Comparison of ENCODE assay signal across 8 mouse cellular contexts in the genomic region with DNA sequence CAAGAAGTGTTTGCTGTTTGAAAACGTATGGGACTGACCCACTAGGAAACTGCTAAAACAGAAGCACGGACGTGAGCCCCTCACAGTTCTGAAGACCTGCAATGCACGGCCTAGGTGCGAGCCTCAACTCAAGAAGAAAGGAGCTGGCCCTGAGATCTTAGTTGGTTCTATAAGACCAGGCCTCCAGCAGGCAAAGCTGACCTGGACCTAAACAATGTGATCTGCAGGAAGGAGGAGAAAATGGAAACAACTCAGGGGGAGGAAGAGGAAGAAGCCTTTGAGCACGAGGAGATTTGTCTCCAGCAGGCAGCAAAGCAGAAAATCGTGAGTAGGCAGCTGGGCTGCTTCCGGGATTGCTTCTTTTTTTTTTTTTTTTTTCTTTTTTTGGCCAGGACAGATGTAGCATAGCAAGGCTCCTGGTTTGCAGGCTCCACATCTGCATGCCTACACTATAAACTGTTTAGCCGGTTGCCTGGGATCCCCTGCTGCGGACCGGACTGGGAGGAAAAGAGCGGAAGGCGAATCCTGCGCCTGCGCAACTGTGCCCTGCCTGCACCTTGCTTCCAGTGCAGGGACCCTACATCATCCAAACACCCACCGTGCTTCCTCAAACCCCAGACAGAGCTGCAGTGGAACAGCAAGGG. TPM values are rescaled to one million over a fixed set of nuclear protein-coding genes. Genes with fewer than 3 reads are reported as not detected.
DNase-seq lines count a peak whose midpoint lies in the region; ATAC-seq lines count a peak whose summit lies in the region.

No protein-coding gene starts in this region.

- 60% methylated on average over 16 of the region's 16 CpGs for WGBS in midbrain, embryonic 14.5 days
- WGBS in midbrain, embryonic 15.5 days: 63% methylated on average over 16 of the region's 16 CpGs
- WGBS in limb, embryonic 13.5 days: 55% methylated on average over 16 of the region's 16 CpGs
- WGBS in stomach, embryonic 16.5 days: 45% methylated on average over 16 of the region's 16 CpGs

- no peak overlapping the region for H3K4me3 ChIP-seq in midbrain, embryonic 14.5 days (replicated peaks; ENCODE audit: low read depth, low read length)
- H3K4me3 ChIP-seq in midbrain, embryonic 15.5 days: no peak overlapping the region
- H3K4me3 ChIP-seq in limb, embryonic 13.5 days: no peak overlapping the region
- H3K4me3 ChIP-seq in stomach, embryonic 16.5 days (replicated peaks; ENCODE audit: low read length): no peak overlapping the region

- H3K4me1 ChIP-seq in midbrain, embryonic 14.5 days (ENCODE audit: control insufficient read depth, insufficient read depth, low read length): no peaks in the 10 kb centered on the region
- H3K4me1 ChIP-seq in midbrain, embryonic 15.5 days: no peaks in the 10 kb centered on the region
- H3K4me1 ChIP-seq in limb, embryonic 13.5 days: peaks cover 4% of the 10 kb centered on the region; the same call in 1 of the 2 replicates
- peaks cover 10% of the 10 kb centered on the region for H3K4me1 ChIP-seq in stomach, embryonic 16.5 days (ENCODE audit: control insufficient read depth, insufficient read depth, low read length)

- ATAC-seq in CD4-positive, CD25-positive, alpha-beta regulatory T cell, adult 4 months: no peak
- no peak for ATAC-seq in midbrain, embryonic 14.5 days (ENCODE audit: low FRiP score, low TSS enrichment)
- ATAC-seq in midbrain, embryonic 15.5 days (replicated peaks): no peak
- peak; percentile 61; the same call in 1 of the 2 replicates for ATAC-seq in limb, embryonic 13.5 days (ENCODE audit: low FRiP score, low read depth)
- ATAC-seq in stomach, embryonic 16.5 days (ENCODE audit: insufficient read depth, low FRiP score): peak; percentile 31; the same call in 1 of the 2 replicates

- H3K36me3 ChIP-seq in midbrain, embryonic 14.5 days (ENCODE audit: control insufficient read depth, insufficient read depth, low read length): no peaks in the 10 kb centered on the region
- H3K36me3 ChIP-seq in midbrain, embryonic 15.5 days (replicated peaks): no peaks in the 10 kb centered on the region
- no peaks in the 10 kb centered on the region for H3K36me3 ChIP-seq in limb, embryonic 13.5 days
- H3K36me3 ChIP-seq in stomach, embryonic 16.5 days (ENCODE audit: control insufficient read depth, insufficient read depth, low read length): no peaks in the 10 kb centered on the region

- no peaks in the 10 kb centered on the region for H3K9me3 ChIP-seq in midbrain, embryonic 14.5 days (ENCODE audit: control insufficient read depth, low read length)
- H3K9me3 ChIP-seq in midbrain, embryonic 15.5 days: no peaks in the 10 kb centered on the region
- H3K9me3 ChIP-seq in limb, embryonic 13.5 days: no peaks in the 10 kb centered on the region
- no peaks in the 10 kb centered on the region for H3K9me3 ChIP-seq in stomach, embryonic 16.5 days (replicated peaks; ENCODE audit: control insufficient read depth, low read length)

- H3K27ac ChIP-seq in midbrain, embryonic 14.5 days (replicated peaks; ENCODE audit: low read depth, low read length): no peak overlapping the region
- no peak overlapping the region for H3K27ac ChIP-seq in midbrain, embryonic 15.5 days
- H3K27ac ChIP-seq in limb, embryonic 13.5 days: 0 out of 2 replicates have a peak overlapping the region, but pooled peaks have one; percentile 39
- H3K27ac ChIP-seq in stomach, embryonic 16.5 days (ENCODE audit: low read length): peak overlapping the region; percentile 81

- H3K4me2 ChIP-seq in midbrain, embryonic 14.5 days (ENCODE audit: low read length): no peak overlapping the region
- no peak overlapping the region for H3K4me2 ChIP-seq in midbrain, embryonic 15.5 days
- H3K4me2 ChIP-seq in limb, embryonic 13.5 days (replicated peaks): no peak overlapping the region
- peak overlapping the region; percentile 27; the same call in 1 of the 2 replicates for H3K4me2 ChIP-seq in stomach, embryonic 16.5 days (ENCODE audit: low read depth, low read length)

- H3K9ac ChIP-seq in midbrain, embryonic 14.5 days (replicated peaks; ENCODE audit: low read length): no peak overlapping the region
- H3K9ac ChIP-seq in midbrain, embryonic 15.5 days: no peak overlapping the region
- no peak overlapping the region for H3K9ac ChIP-seq in limb, embryonic 13.5 days
- peak overlapping the region; percentile 42; the same call in 1 of the 2 replicates for H3K9ac ChIP-seq in stomach, embryonic 16.5 days (ENCODE audit: low read length)

- peak; percentile 46 for DNase-seq in CD4-positive, CD25-positive, alpha-beta regulatory T cell, adult 2 months (ENCODE audit: low read depth, low spot score)
- DNase-seq in midbrain, embryonic 14.5 days: peak; percentile 34
- DNase-seq in kidney, postnatal 36 days: no peak
- DNase-seq in adrenal gland, postnatal 36 days: no peak

- no peaks in the 10 kb centered on the region for H3K27me3 ChIP-seq in midbrain, embryonic 14.5 days (ENCODE audit: control insufficient read depth, insufficient read depth, low read length)
- H3K27me3 ChIP-seq in midbrain, embryonic 15.5 days (replicated peaks): no peaks in the 10 kb centered on the region
- no peaks in the 10 kb centered on the region for H3K27me3 ChIP-seq in limb, embryonic 13.5 days
- no peaks in the 10 kb centered on the region for H3K27me3 ChIP-seq in stomach, embryonic 16.5 days (ENCODE audit: control insufficient read depth, insufficient read depth, low read length)

RNA-seq across cellular contexts. Expression of a gene that starts 39.3 kb away (rescaled TPM):
- 100 to 1,000 TPM; 541 to 576 TPM for polyA plus RNA-seq in CD4-positive, CD25-positive, alpha-beta regulatory T cell, adult 4 months (2017; shearing (Covaris generic))
- 43.6 and 57.5 TPM in 2 replicates for polyA plus RNA-seq in midbrain, embryonic 14.5 days (2014; fragmentation: Nextera tagmentation; extraction: Ambion mirVana)
- polyA plus RNA-seq in midbrain, embryonic 15.5 days (2015; fragmentation: Nextera tagmentation; extraction: Ambion mirVana): 43.0 and 50.4 TPM in 2 replicates
- 12.7 and 14.2 TPM in 2 replicates for polyA plus RNA-seq in limb, embryonic 13.5 days (2015; fragmentation: Nextera tagmentation; extraction: Ambion mirVana)
- polyA plus RNA-seq in stomach, embryonic 16.5 days (2015; fragmentation: Nextera tagmentation; extraction: Ambion mirVana): 23.7 and 24.0 TPM in 2 replicates
- 10 to 100 TPM; 10.6 to 19.7 TPM for total RNA-seq in adrenal gland, postnatal 36 days (2021)

Comparison
In these comparisons a context has a peak if more than half of its experiments do, and no peak if none do; other contexts are left out.
1. DNase-seq: peak in CD4-positive, CD25-positive, alpha-beta regulatory T cell, adult 2 months (single experiment) and midbrain, embryonic 14.5 days (single experiment); none in kidney, postnatal 36 days (0 of 2) and adrenal gland, postnatal 36 days (0 of 2).
2. ATAC-seq: peak in limb, embryonic 13.5 days (single experiment) and stomach, embryonic 16.5 days (single experiment); none in CD4-positive, CD25-positive, alpha-beta regulatory T cell, adult 4 months (single experiment), midbrain, embryonic 14.5 days (single experiment) and midbrain, embryonic 15.5 days (single experiment).
3. H3K27ac ChIP-seq: peak in limb, embryonic 13.5 days (single experiment) and stomach, embryonic 16.5 days (single experiment); none in midbrain, embryonic 14.5 days (single experiment) and midbrain, embryonic 15.5 days (single experiment).